Mouse (Mus musculus) liver, embryonic 13.5 days (tissue): ENCODE data around the gene Pgpep1. TPM values are rescaled to one million over a fixed set of nuclear protein-coding genes. Genes with fewer than 3 reads are reported as not detected.

ENCODE experiments used
- ATAC-seq: fragments of 200-750 bp; cut with Nextera tagmentation; 2 replicates; pipeline ENCODE4 v1.8.0; 2017; ENCODE audit warnings: low read depth, mild to moderate bottlenecking, moderate number of reproducible peaks, moderate library complexity
- DNase-seq: peaks from one replicate; pipeline ENCODE4 v3.0.0; 2022
- H3K27ac ChIP-seq: fragments of 300-500 bp; sonication (generic); 2 replicates; pipeline ENCODE4 v1.5.1; 2015; ENCODE audit warnings: moderate library complexity, mild to moderate bottlenecking, inconsistent platforms
- H3K27me3 ChIP-seq: fragments of 300-500 bp; sonication (generic); 2 replicates; pipeline ENCODE4 v1.6.1; 2015; ENCODE audit warnings: mild to moderate bottlenecking, inconsistent platforms
- H3K36me3 ChIP-seq: fragments of 300-500 bp; sonication (generic); 2 replicates; pipeline ENCODE4 v1.6.1; 2015; ENCODE audit warnings: mild to moderate bottlenecking, inconsistent platforms
- H3K4me1 ChIP-seq: fragments of 300-500 bp; sonication (generic); replicated peaks from 2 replicates; pipeline ENCODE4 v1.6.1; 2015; ENCODE audit warnings: inconsistent platforms
- H3K4me2 ChIP-seq: fragments of 300-500 bp; sonication (generic); 2 replicates; pipeline ENCODE4 v1.6.1; 2015; ENCODE audit warnings: inconsistent platforms, mild to moderate bottlenecking, moderate library complexity
- H3K4me3 ChIP-seq: fragments of 300-500 bp; sonication (generic); replicated peaks from 2 replicates; pipeline ENCODE4 v1.5.1; 2015; ENCODE audit warnings: mild to moderate bottlenecking, inconsistent platforms
- H3K9ac ChIP-seq: fragments of 300-500 bp; sonication (generic); 2 replicates; pipeline ENCODE4 v1.6.1; 2015; ENCODE audit warnings: mild to moderate bottlenecking, inconsistent platforms
- H3K9me3 ChIP-seq: fragments of 300-500 bp; sonication (generic); replicated peaks from 2 replicates; pipeline ENCODE4 v1.6.1; 2016; ENCODE audit warnings: inconsistent platforms
- WGBS: fragments of 180-500 bp; shearing (Covaris S2); methylation state at CpG from one replicate; pipeline ENCODE4 v1.1.7; 2015; ENCODE audit not compliant: insufficient replicate concordance; 5-methylcytosine and 5-hydroxymethylcytosine counted together
- polyA plus RNA-seq: library from polyadenylated mRNA; unstranded; fragments of >200 nt; fragmentation: Nextera tagmentation; extraction: Ambion mirVana; gene quantifications from 2 replicates; pipeline ENCODE4 v1.2.1, GENCODE M21; 2015

Pgpep1 gene
- polyA plus RNA-seq, 1 experiment from 2014 or later: 17.9 TPM

DNA sequence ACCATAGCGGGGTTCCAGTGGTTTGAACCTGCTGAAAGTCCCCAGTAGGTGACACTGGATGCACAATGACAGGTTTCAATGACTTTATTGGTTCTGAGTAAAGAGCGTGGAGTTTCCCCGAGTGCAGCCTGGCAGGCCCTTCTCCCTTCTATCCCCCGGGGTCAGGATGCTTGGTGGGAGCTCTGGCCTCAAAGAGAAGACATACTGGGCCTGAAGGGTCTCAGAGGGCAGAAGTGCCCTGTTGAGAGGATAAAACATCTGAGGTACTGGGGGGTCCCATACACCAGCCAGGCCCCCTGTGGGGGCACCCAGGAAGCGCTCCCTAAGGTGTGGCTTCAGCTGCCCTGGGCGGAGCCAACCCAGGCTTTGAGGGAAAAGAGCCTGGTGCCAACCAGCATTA is 13.8 kb downstream of the Pgpep1 start:
- Histone ChIP-seq H3K4me1 (peaks cover 44% of the 10 kb centered on the region), H3K9ac (peak overlapping the region; percentile 36; the same call in 1 of the 2 replicates), H3K9me3 (no peaks in the 10 kb centered on the region), H3K4me2 (no peak overlapping the region), H3K27me3 (no peaks in the 10 kb centered on the region), H3K4me3 (no peak overlapping the region), H3K27ac (peak overlapping the region; percentile 39; the same call in 1 of the 2 replicates), H3K36me3 (peaks cover 16% of the 10 kb centered on the region)
- DNase-seq (no peak), ATAC-seq (no peak)
- WGBS: 78% methylated on average over 6 of the region's 6 CpGs

DNA sequence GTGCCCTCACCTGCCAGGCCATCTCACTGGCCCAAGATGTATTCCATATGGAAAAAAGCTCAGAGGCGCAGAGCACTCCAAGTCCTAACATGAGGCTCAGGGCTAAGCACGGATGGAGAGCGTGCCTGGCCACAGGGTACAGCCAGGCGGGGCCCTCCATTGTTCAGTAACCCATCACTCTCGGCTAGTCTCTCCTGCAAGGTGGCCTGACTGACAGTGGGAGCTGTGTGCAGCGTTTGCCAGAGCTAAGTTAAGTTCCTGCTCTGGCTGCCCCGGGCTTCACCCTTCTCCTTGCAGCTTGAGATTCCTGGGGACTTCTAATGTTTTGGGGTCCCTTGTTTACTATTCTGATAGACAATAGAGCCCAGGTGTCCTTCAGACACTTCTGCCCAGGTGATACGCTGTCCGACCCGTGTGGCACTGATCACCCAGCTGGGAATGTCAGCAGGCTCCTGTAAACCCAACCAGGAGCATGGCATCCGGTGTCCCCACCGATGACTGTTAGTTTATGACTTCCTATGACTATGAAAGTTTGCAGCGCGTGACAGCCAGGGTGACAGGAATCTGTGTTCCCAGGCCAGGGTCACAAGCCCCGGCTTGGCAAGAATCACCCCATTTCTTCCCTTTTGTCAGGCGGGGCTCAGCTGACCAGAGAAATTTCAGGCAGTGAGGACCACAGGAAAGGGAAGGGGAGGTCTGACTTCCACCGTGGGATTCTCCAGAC is 14.5 kb downstream of the Pgpep1 start:
- Histone ChIP-seq H3K9ac (no peak overlapping the region), H3K36me3 (peaks cover 12% of the 10 kb centered on the region), H3K4me2 (no peak overlapping the region), H3K27ac (no peak overlapping the region), H3K4me1 (peaks cover 44% of the 10 kb centered on the region), H3K4me3 (no peak overlapping the region), H3K27me3 (no peaks in the 10 kb centered on the region), H3K9me3 (no peaks in the 10 kb centered on the region)
- ATAC-seq: no peak
- WGBS: 61% methylated on average over 17 of the region's 17 CpGs
- no peak for DNase-seq

DNA sequence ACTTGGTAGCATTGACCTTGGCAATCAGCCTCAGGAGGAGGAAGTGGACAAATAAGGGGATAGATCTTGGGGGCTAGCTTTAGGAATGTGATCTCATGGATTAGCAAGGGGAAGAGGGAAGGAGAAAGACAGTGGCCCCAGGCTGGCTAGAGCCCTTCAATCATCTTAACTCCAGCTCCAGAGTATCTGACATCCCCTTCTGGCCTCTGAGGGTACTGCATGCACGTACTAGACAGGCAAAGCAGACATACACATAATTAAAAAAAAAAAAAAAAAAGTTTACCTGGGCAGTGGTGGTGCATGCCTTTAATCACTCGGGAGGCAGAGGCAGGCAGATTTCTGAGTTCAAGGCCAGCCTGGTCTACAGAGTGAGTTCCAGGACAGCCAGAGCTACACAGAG is 16.1 kb downstream of the Pgpep1 start:
- no peaks in the 10 kb centered on the region for H3K9me3 ChIP-seq
- no peak for ATAC-seq
- H3K36me3 ChIP-seq: peaks cover 3% of the 10 kb centered on the region; the same call in 1 of the 2 replicates
- H3K9ac ChIP-seq: no peak overlapping the region
- H3K4me3 ChIP-seq: no peak overlapping the region
- H3K27me3 ChIP-seq: no peaks in the 10 kb centered on the region
- H3K27ac ChIP-seq: no peak overlapping the region
- 77% methylated on average over 2 of the region's 2 CpGs for WGBS
- no peak for DNase-seq
- peaks cover 36% of the 10 kb centered on the region for H3K4me1 ChIP-seq
- H3K4me2 ChIP-seq: no peak overlapping the region

- DNase-seq (no peak), ATAC-seq (no peak)
- 47% methylated on average over 3 of the region's 3 CpGs for WGBS
- Histone ChIP-seq H3K9ac (no peak overlapping the region), H3K4me2 (no peak overlapping the region), H3K9me3 (no peaks in the 10 kb centered on the region), H3K4me1 (peaks cover 38% of the 10 kb centered on the region), H3K36me3 (no peaks in the 10 kb centered on the region), H3K4me3 (no peak overlapping the region), H3K27ac (no peak overlapping the region), H3K27me3 (no peaks in the 10 kb centered on the region)
Measured at GRCm38 (mm10) chr8:70643019-70643418, 17.2 kb downstream of the Pgpep1 start.

GRCm38 (mm10) chr8:70638752-70639151 is 21.4 kb downstream of the Pgpep1 start:
- no peak for DNase-seq
- H3K36me3 ChIP-seq: no peaks in the 10 kb centered on the region
- 69% methylated on average over 9 of the region's 9 CpGs for WGBS
- H3K27me3 ChIP-seq: no peaks in the 10 kb centered on the region
- H3K27ac ChIP-seq: no peak overlapping the region
- no peaks in the 10 kb centered on the region for H3K9me3 ChIP-seq
- H3K9ac ChIP-seq: no peak overlapping the region
- H3K4me1 ChIP-seq: peaks cover 55% of the 10 kb centered on the region
- no peak overlapping the region for H3K4me3 ChIP-seq
- no peak for ATAC-seq
- H3K4me2 ChIP-seq: no peak overlapping the region

- no peak overlapping the region for H3K4me2 ChIP-seq
Measured at GRCm38 (mm10) chr8:70636838-70637237, 23.4 kb downstream of the Pgpep1 start.

GRCm38 (mm10) chr8:70635527-70635926 is 24.7 kb downstream of the Pgpep1 start:
- no peak for ATAC-seq
- peaks cover 77% of the 10 kb centered on the region for H3K4me1 ChIP-seq

More at GRCm38 (mm10) chr8:70636838-70637237, 23.4 kb downstream of the Pgpep1 start:
- no peak overlapping the region for H3K4me3 ChIP-seq
- H3K27me3 ChIP-seq: no peaks in the 10 kb centered on the region
- 0 out of 2 replicates have a peak overlapping the region, but pooled peaks have one; percentile 7 for H3K9ac ChIP-seq
- H3K36me3 ChIP-seq: no peaks in the 10 kb centered on the region
- peak overlapping the region; percentile 63 for H3K27ac ChIP-seq
- DNase-seq (no peak), ATAC-seq (peak; percentile 57)
- H3K4me1 ChIP-seq: peaks cover 66% of the 10 kb centered on the region
- WGBS: 60% methylated on average over 8 of the region's 8 CpGs
- H3K9me3 ChIP-seq: no peaks in the 10 kb centered on the region

DNA sequence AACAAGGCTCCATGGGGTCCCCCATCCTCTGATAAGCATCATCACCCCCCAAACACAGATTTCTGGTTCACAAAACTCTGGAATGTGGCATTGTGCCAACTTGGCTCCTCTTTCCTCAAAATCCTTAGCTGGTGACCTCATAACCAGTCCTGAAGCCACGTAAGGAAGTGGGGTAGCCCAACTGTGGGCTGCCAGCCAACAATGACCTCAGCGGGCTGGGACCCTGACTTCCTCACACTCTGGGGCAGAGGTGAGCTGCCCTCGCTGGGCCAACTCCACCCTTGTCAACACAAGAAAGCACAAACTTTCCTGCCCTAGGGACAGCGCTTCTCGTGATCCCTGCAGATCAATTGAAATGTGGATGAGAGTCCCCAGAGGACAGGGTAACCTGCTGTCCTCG is 26.1 kb downstream of the Pgpep1 start:
- ATAC-seq: no peak

More at GRCm38 (mm10) chr8:70635527-70635926, 24.7 kb downstream of the Pgpep1 start:
- Histone ChIP-seq H3K9me3 (no peaks in the 10 kb centered on the region), H3K27me3 (peaks cover 10% of the 10 kb centered on the region), H3K4me3 (no peak overlapping the region), H3K36me3 (no peaks in the 10 kb centered on the region), H3K9ac (peak overlapping the region; percentile 40; the same call in 1 of the 2 replicates), H3K27ac (peak overlapping the region; percentile 80), H3K4me2 (no peak overlapping the region)
- WGBS: 30% methylated on average over 6 of the region's 6 CpGs
- no peak for DNase-seq

GRCm38 (mm10) chr8:70632346-70632892 is 27.8 kb downstream of the Pgpep1 start, which contains the start of gene Gdf15:
Gdf15 (minus strand) TSS chr8:70632456.
- Histone ChIP-seq H3K4me1 (peaks cover 74% of the 10 kb centered on the region), H3K4me2 (peak within 1 kb of the TSS; percentile 89), H3K4me3 (peak within 1 kb of the TSS; percentile 65), H3K27ac (peak within 1 kb of the TSS; percentile 85), H3K9me3 (no peaks in the 10 kb centered on the region), H3K36me3 (no peaks in the 10 kb centered on the region), H3K9ac (peak within 1 kb of the TSS; percentile 70), H3K27me3 (peaks cover 10% of the 10 kb centered on the region)
- DNase-seq: no peak
- WGBS: 71% methylated on average over 6 of the region's 6 CpGs
- ATAC-seq: peak; percentile 3; the same call in 1 of the 2 replicates

More for the DNA sequence above, 26.1 kb downstream of the Pgpep1 start:
- Histone ChIP-seq H3K4me1 (peaks cover 88% of the 10 kb centered on the region), H3K4me2 (no peak overlapping the region), H3K4me3 (no peak overlapping the region), H3K27ac (peak overlapping the region; percentile 80), H3K27me3 (peaks cover 10% of the 10 kb centered on the region), H3K9me3 (no peaks in the 10 kb centered on the region), H3K9ac (0 out of 2 replicates have a peak overlapping the region, but pooled peaks have one; percentile 40), H3K36me3 (no peaks in the 10 kb centered on the region)
- 46% methylated on average over 6 of the region's 6 CpGs for WGBS
- DNase-seq: no peak

DNA sequence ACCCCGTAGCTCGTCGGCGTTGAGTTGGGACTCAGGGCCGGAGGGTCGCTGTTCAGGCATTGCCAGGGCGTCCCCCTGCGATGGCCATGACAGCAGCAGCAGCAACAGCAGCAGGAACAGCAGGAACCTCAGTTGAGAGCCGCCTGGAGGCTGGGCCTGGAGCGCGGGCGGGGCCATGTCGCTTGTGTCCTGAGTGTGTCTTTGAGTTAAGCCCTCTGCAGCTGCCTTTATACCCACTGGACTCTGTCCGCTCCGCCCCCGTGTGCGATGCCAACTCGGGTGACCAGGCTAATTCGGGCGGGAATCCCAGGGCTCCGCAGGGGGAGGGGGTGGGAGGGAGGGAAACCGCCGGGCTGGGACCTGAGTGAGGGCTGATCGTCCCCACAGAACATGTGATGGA is 28.8 kb downstream of the Pgpep1 start:
- peak overlapping the region; percentile 85 for H3K27ac ChIP-seq
- H3K36me3 ChIP-seq: no peaks in the 10 kb centered on the region
- no peaks in the 10 kb centered on the region for H3K9me3 ChIP-seq
- H3K4me3 ChIP-seq: peak overlapping the region; percentile 65
- peaks cover 10% of the 10 kb centered on the region for H3K27me3 ChIP-seq
- H3K9ac ChIP-seq: peak overlapping the region; percentile 70
- H3K4me2 ChIP-seq: peak overlapping the region; percentile 89
- ATAC-seq (peak; percentile 2; the same call in 1 of the 2 replicates), DNase-seq (no peak)
- peaks cover 68% of the 10 kb centered on the region for H3K4me1 ChIP-seq
- 13% methylated on average over 22 of the region's 24 CpGs for WGBS

- Histone ChIP-seq H3K27me3 (peaks cover 10% of the 10 kb centered on the region), H3K4me2 (peak overlapping the region; percentile 89), H3K36me3 (no peaks in the 10 kb centered on the region), H3K27ac (peak overlapping the region; percentile 85), H3K4me1 (peaks cover 61% of the 10 kb centered on the region), H3K9ac (peak overlapping the region; percentile 70), H3K4me3 (peak overlapping the region; percentile 65), H3K9me3 (no peaks in the 10 kb centered on the region)
- ATAC-seq (peak; percentile 53), DNase-seq (no peak)
- WGBS: 12% methylated on average over 22 of the region's 22 CpGs
Measured at GRCm38 (mm10) chr8:70630532-70631381, 29.4 kb downstream of the Pgpep1 start.
